Comparison of ENCODE assay signal across 26 mouse cellular contexts in genomic region chr4:137500149-137500548, GRCm38 (mm10). TPM values are rescaled to one million over a fixed set of nuclear protein-coding genes. Genes with fewer than 3 reads are reported as not detected.
DNase-seq lines count a peak whose midpoint lies in the region; ATAC-seq and TF ChIP-seq lines count a peak whose summit lies in the region.
"Had no signal": no experiment of that assay in that cellular context is flagged by ENCODE, and none has a peak within 500 bp of the region (broad histone marks: within the 10 kb centered on the region; RNA-seq: fewer than 3 reads in every experiment).

No protein-coding gene starts in this region.

- peak overlapping the region; percentile 63 for H3K9ac ChIP-seq in heart, embryonic 13.5 days
- 0 out of 2 replicates have a peak overlapping the region, but pooled peaks have one; percentile 21 for H3K9ac ChIP-seq in limb, embryonic 13.5 days
- H3K9ac ChIP-seq: liver, embryonic 13.5 days had no signal

- POLR2A ChIA-PET in Patski (lab: Charles Lee): no interaction called here

- peaks cover 45% of the 10 kb centered on the region for H3K36me3 ChIP-seq in heart, embryonic 13.5 days
- peaks cover 42% of the 10 kb centered on the region for H3K36me3 ChIP-seq in C2C12 (ENCODE audit: control insufficient read depth, insufficient read depth)
- H3K36me3 ChIP-seq in limb, embryonic 13.5 days: peaks cover 43% of the 10 kb centered on the region
- H3K36me3 ChIP-seq: G1E had no signal

- ATAC-seq in heart, embryonic 13.5 days (ENCODE audit: extremely low read depth, insufficient number of reproducible peaks, low FRiP score, low TSS enrichment): no peak
- peak; percentile 64 for ATAC-seq in Patski
- ATAC-seq in limb, embryonic 13.5 days (ENCODE audit: low FRiP score, low read depth): no peak
- ATAC-seq in cerebellum, adult (ENCODE audit: insufficient number of reproducible peaks, low FRiP score, low TSS enrichment): no peak
- ATAC-seq: CD4-positive, CD25-positive, alpha-beta regulatory T cell, adult 4 months; forebrain, embryonic 14.5 days; hindbrain, embryonic 16.5 days; intestine, postnatal 0 days; midbrain, embryonic 16.5 days had no signal

- H3K27ac ChIP-seq in heart, embryonic 13.5 days (replicated peaks): peak overlapping the region; percentile 63
- H3K27ac ChIP-seq in limb, embryonic 13.5 days: no peak overlapping the region
- H3K27ac ChIP-seq: liver, embryonic 13.5 days had no signal

- CTCF ChIA-PET in Patski (lab: Charles Lee): no interaction called here

- H3K9me3 ChIP-seq in heart, embryonic 13.5 days: no peaks in the 10 kb centered on the region
- H3K9me3 ChIP-seq in limb, embryonic 13.5 days: no peaks in the 10 kb centered on the region
- H3K9me3 ChIP-seq: G1E; liver, embryonic 13.5 days had no signal

- peaks cover 81% of the 10 kb centered on the region for H3K79me2 ChIP-seq in C2C12 (ENCODE audit: control insufficient read depth, insufficient read depth)

- H3K4me3 ChIP-seq in heart, embryonic 13.5 days: no peak overlapping the region
- H3K4me3 ChIP-seq in C2C12 (ENCODE audit: insufficient read depth, poor library complexity, severe bottlenecking): no peak overlapping the region
- no peak overlapping the region for H3K4me3 ChIP-seq in limb, embryonic 13.5 days
- H3K4me3 ChIP-seq: liver, embryonic 13.5 days had no signal

- WGBS in heart, embryonic 13.5 days: 45% methylated on average over 12 of the region's 12 CpGs
- 77% methylated on average over 12 of the region's 12 CpGs for WGBS in limb, embryonic 13.5 days

- peak overlapping the region; percentile 26 for H3ac ChIP-seq in C2C12 (ENCODE audit: control insufficient read depth, insufficient read length, low read depth)

- peaks cover 51% of the 10 kb centered on the region for H3K79me3 ChIP-seq in C2C12 (ENCODE audit: low read depth)

- H3K4me2 ChIP-seq in heart, embryonic 13.5 days: no peak overlapping the region
- H3K4me2 ChIP-seq in limb, embryonic 13.5 days (replicated peaks): no peak overlapping the region
- H3K4me2 ChIP-seq: liver, embryonic 13.5 days had no signal

- H3K27me3 ChIP-seq in heart, embryonic 13.5 days (replicated peaks): no peaks in the 10 kb centered on the region
- H3K27me3 ChIP-seq in C2C12 (ENCODE audit: control insufficient read depth, insufficient read depth, insufficient read length) (no peaks in the 10 kb centered on the region), Patski (no peaks in the 10 kb centered on the region)
- no peaks in the 10 kb centered on the region for H3K27me3 ChIP-seq in limb, embryonic 13.5 days
- H3K27me3 ChIP-seq: liver, embryonic 13.5 days had no signal

- no peak for TF ChIP-seq CTCF in C2C12 (IDR thresholded peaks at IDR 0.05; ENCODE audit: control insufficient read depth, insufficient read depth, insufficient read length)
- no peak for TF ChIP-seq CTCF in Patski (IDR thresholded peaks at IDR 0.05)

- DNase-seq in heart, postnatal 4 days: no peak
- DNase-seq in Patski (ENCODE audit: low read depth, low spot score): no peak
- no peak for DNase-seq in layer of hippocampus, postnatal 14 days (ENCODE audit: low spot score in 2 of 2)
- DNase-seq: cerebellum, adult 11 months; cerebellum, postnatal 14 days; embryo, embryonic 11 days; kidney, postnatal 10 days; layer of hippocampus, adult 9-11 months; liver, embryonic 13.5 days; retina, postnatal 1 day had no signal

- H3K4me1 ChIP-seq in heart, embryonic 13.5 days: peaks cover 86% of the 10 kb centered on the region
- peaks cover 47% of the 10 kb centered on the region for H3K4me1 ChIP-seq in limb, embryonic 13.5 days

- in situ Hi-C loops in Patski (cut with MboI; ENCODE audit: low pct_unique_long_range_greater_than_20kb): no loop called here

TF ChIP-seq in C2C12, 6 proteins besides CTCF, POLR2A, EP300 and RAD21:
- no peak for TF ChIP-seq USF1 (IDR thresholded peaks at IDR 0.05; ENCODE audit: low read depth)
- no peak for TF ChIP-seq MYOG (IDR thresholded peaks at IDR 0.05; ENCODE audit: control insufficient read depth, extremely low read depth, insufficient read length)
- TF ChIP-seq FOSL1 (IDR thresholded peaks at IDR 0.05; ENCODE audit: insufficient read depth, low read length, poor library complexity, severe bottlenecking): no peak
- TF ChIP-seq MAX (IDR thresholded peaks at IDR 0.05): no peak
- TF ChIP-seq CEBPB (IDR thresholded peaks at IDR 0.05; ENCODE audit: low read depth): no peak
- no peak for TF ChIP-seq MYOD1 (IDR thresholded peaks at IDR 0.05; ENCODE audit: control insufficient read depth, insufficient read length, low read depth)

RNA-seq across cellular contexts. Expression of gene Hspg2, which starts 31.6 kb away (rescaled TPM):
- polyA plus RNA-seq in heart, embryonic 13.5 days (2015; fragmentation: Nextera tagmentation; extraction: Ambion mirVana): 48.9 and 50.0 TPM in 2 replicates
- 100 to 1,000 TPM; 467 to 506 TPM for total RNA-seq in heart, postnatal 4 days (2021)
- 108 TPM for polyA plus RNA-seq in C2C12 (2012; fragmentation: generic; extraction: Trizol)
- polyA plus RNA-seq in Patski (2021): 133 TPM
- 29.4 and 29.6 TPM in 2 replicates for polyA plus RNA-seq in limb, embryonic 13.5 days (2015; fragmentation: Nextera tagmentation; extraction: Ambion mirVana)
- total RNA-seq in layer of hippocampus, postnatal 14 days (2021): 10 to 100 TPM; 11.5 to 17.9 TPM
- polyA plus RNA-seq: CD4-positive, CD25-positive, alpha-beta regulatory T cell, adult 4 months; G1E had no signal

RNA-seq across cellular contexts. Expression of gene 1700013G24Rik, which starts 47.1 kb away (rescaled TPM):
- not detected in 2 replicates for polyA plus RNA-seq in heart, embryonic 13.5 days (2015; fragmentation: Nextera tagmentation; extraction: Ambion mirVana)
- total RNA-seq in heart, postnatal 4 days (2021): not detected
- 0.06 TPM for polyA plus RNA-seq in C2C12 (2012; fragmentation: generic; extraction: Trizol)
- polyA plus RNA-seq in Patski (2021): not detected
- 0.18 TPM in 1 of 2 replicates, not detected in the other for polyA plus RNA-seq in limb, embryonic 13.5 days (2015; fragmentation: Nextera tagmentation; extraction: Ambion mirVana)
- not detected for total RNA-seq in layer of hippocampus, postnatal 14 days (2021)
- total RNA-seq: adrenal gland, adult 18-20 months; left cerebral cortex, postnatal 25 days; megakaryocyte, adult 5-6 weeks had no signal
- polyA plus RNA-seq: CD4-positive, CD25-positive, alpha-beta regulatory T cell, adult 4 months; forebrain, embryonic 14.5 days; G1E; hindbrain, embryonic 16.5 days; intestine, postnatal 0 days; liver, embryonic 13.5 days; lung, embryonic 16.5 days; midbrain, embryonic 16.5 days; small intestine, adult 2 months; thymus, postnatal 0 days had no signal
